Comparison of ENCODE assay signal across 12 mouse cellular contexts in the genomic region with DNA sequence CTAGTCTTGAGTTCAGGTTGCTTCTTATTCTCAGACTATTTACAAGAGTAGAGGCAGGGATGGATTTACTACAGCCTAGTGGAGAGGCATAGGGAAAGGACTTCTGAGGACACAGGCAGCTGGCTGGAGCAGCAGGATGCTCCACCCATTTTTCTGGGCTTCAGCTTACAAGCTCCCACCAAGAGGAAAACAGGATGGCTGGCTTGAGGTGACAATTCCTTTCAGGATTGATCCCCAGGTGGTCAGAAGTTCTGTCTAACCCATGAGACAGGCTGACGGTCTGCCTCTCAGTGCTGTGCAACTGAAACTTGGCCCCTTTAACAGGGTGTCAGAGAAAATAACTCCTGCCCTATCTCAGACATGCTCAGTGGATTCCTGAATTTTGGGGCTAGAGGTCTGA. TPM values are rescaled to one million over a fixed set of nuclear protein-coding genes. Genes with fewer than 3 reads are reported as not detected.
DNase-seq lines count a peak whose midpoint lies in the region; ATAC-seq and TF ChIP-seq lines count a peak whose summit lies in the region.
"Had no signal": no experiment of that assay in that cellular context is flagged by ENCODE, and none has a peak within 500 bp of the region (broad histone marks: within the 10 kb centered on the region; RNA-seq: fewer than 3 reads in every experiment).

No protein-coding gene starts in this region.

- WGBS in kidney, embryonic 15.5 days = 39% methylated on average over 1 of the region's 1 CpGs
- WGBS in heart, postnatal 0 days = 6% methylated on average over 1 of the region's 1 CpGs
- 35% methylated on average over 1 of the region's 1 CpGs for WGBS in midbrain, embryonic 11.5 days
- WGBS in hindbrain, embryonic 10.5 days = 41% methylated on average over 1 of the region's 1 CpGs

- H3K4me2 ChIP-seq in kidney, embryonic 15.5 days = no peak overlapping the region
- no peak overlapping the region for H3K4me2 ChIP-seq in heart, postnatal 0 days (ENCODE audit: low read depth, low read length)
- H3K4me2 ChIP-seq in midbrain, embryonic 11.5 days = no peak overlapping the region

- peak; percentile 23 for DNase-seq in kidney, adult 18-20 months
- DNase-seq in gastrocnemius, postnatal 10 days = peak; percentile 17
- peak; percentile 49 for DNase-seq in heart, postnatal 0 days (ENCODE audit: low spot score)
- DNase-seq in lung, postnatal 36 days = peak; percentile 65
- DNase-seq in frontal cortex, postnatal 10 days (ENCODE audit: low spot score in 2 of 2) = no peak
- DNase-seq in midbrain, embryonic 11.5 days (ENCODE audit: low spot score, missing footprints) = no peak
- no peak for DNase-seq in hindbrain, embryonic 10.5 days (ENCODE audit: low spot score)

- peaks cover 20% of the 10 kb centered on the region for H3K4me1 ChIP-seq in kidney, embryonic 15.5 days
- peaks cover 37% of the 10 kb centered on the region for H3K4me1 ChIP-seq in heart, postnatal 0 days (ENCODE audit: control insufficient read depth, insufficient read depth)
- H3K4me1 ChIP-seq in midbrain, embryonic 11.5 days (ENCODE audit: control insufficient read depth, insufficient read depth, low read length) = peaks cover 7% of the 10 kb centered on the region
- peaks cover 25% of the 10 kb centered on the region for H3K4me1 ChIP-seq in hindbrain, embryonic 10.5 days (replicated peaks)

- no peaks in the 10 kb centered on the region for H3K36me3 ChIP-seq in kidney, embryonic 15.5 days
- H3K36me3 ChIP-seq in heart, postnatal 0 days (replicated peaks; ENCODE audit: control insufficient read depth, insufficient read depth, low read length) = no peaks in the 10 kb centered on the region
- H3K36me3 ChIP-seq in midbrain, embryonic 11.5 days (ENCODE audit: control insufficient read depth, insufficient read depth, low read length) = no peaks in the 10 kb centered on the region
- H3K36me3 ChIP-seq in hindbrain, embryonic 10.5 days = no peaks in the 10 kb centered on the region

- H3K9ac ChIP-seq in kidney, embryonic 15.5 days = no peak overlapping the region
- no peak overlapping the region for H3K9ac ChIP-seq in heart, postnatal 0 days (replicated peaks; ENCODE audit: low read depth, low read length)
- H3K9ac ChIP-seq in midbrain, embryonic 11.5 days (ENCODE audit: low read length) = no peak overlapping the region
- H3K9ac ChIP-seq: liver, embryonic 14.5 days had no signal

- TF ChIP-seq CTCF in heart, postnatal 0 days (IDR thresholded peaks at IDR 0.05; ENCODE audit: low read depth) = no peak

- H3K9me3 ChIP-seq in kidney, embryonic 15.5 days (replicated peaks) = no peaks in the 10 kb centered on the region
- no peaks in the 10 kb centered on the region for H3K9me3 ChIP-seq in heart, postnatal 0 days (replicated peaks; ENCODE audit: control insufficient read depth, low read length)
- H3K9me3 ChIP-seq in midbrain, embryonic 11.5 days (ENCODE audit: control insufficient read depth, low read length) = no peaks in the 10 kb centered on the region
- no peaks in the 10 kb centered on the region for H3K9me3 ChIP-seq in hindbrain, embryonic 10.5 days

- H3K27ac ChIP-seq in kidney, embryonic 15.5 days = no peak overlapping the region
- H3K27ac ChIP-seq in heart, postnatal 0 days (ENCODE audit: low read depth) = peak overlapping the region; percentile 64
- H3K27ac ChIP-seq in midbrain, embryonic 11.5 days (ENCODE audit: low read depth, low read length) = no peak overlapping the region
- H3K27ac ChIP-seq in hindbrain, embryonic 10.5 days = no peak overlapping the region; the same call in 1 of the 2 replicates
- H3K27ac ChIP-seq: liver, embryonic 14.5 days had no signal

- TF ChIP-seq EP300 in heart, postnatal 0 days (IDR thresholded peaks at IDR 0.05; ENCODE audit: low read depth) = no peak

- H3K4me3 ChIP-seq in kidney, embryonic 15.5 days (replicated peaks) = no peak overlapping the region
- no peak overlapping the region for H3K4me3 ChIP-seq in heart, postnatal 0 days (ENCODE audit: low read depth, low read length)
- H3K4me3 ChIP-seq in midbrain, embryonic 11.5 days (ENCODE audit: low read depth, low read length) = no peak overlapping the region
- no peak overlapping the region for H3K4me3 ChIP-seq in hindbrain, embryonic 10.5 days

- no peak for ATAC-seq in kidney, embryonic 15.5 days (replicated peaks; ENCODE audit: low FRiP score)
- ATAC-seq in heart, postnatal 0 days (ENCODE audit: insufficient read depth, low read depth) = no peak
- no peak for ATAC-seq in midbrain, embryonic 11.5 days (ENCODE audit: low FRiP score)
- ATAC-seq: midbrain, embryonic 16.5 days had no signal

- H3K27me3 ChIP-seq in kidney, embryonic 15.5 days = no peaks in the 10 kb centered on the region
- H3K27me3 ChIP-seq in heart, postnatal 0 days (ENCODE audit: control insufficient read depth, insufficient read depth, low read length) = no peaks in the 10 kb centered on the region
- H3K27me3 ChIP-seq in midbrain, embryonic 11.5 days (ENCODE audit: control insufficient read depth, insufficient read depth, low read length) = no peaks in the 10 kb centered on the region
- no peaks in the 10 kb centered on the region for H3K27me3 ChIP-seq in hindbrain, embryonic 10.5 days (ENCODE audit: insufficient read depth, poor library complexity, severe bottlenecking)

RNA-seq across cellular contexts. Expression of a gene that starts 3.7 kb away (rescaled TPM):
- 382 and 410 TPM in 2 replicates for polyA plus RNA-seq in kidney, embryonic 15.5 days (2015; fragmentation: Nextera tagmentation; extraction: Ambion mirVana)
- 100 to 1,000 TPM; 442 to 445 TPM for total RNA-seq in gastrocnemius, postnatal 10 days (2021)
- 499 and 550 TPM in 2 replicates for total RNA-seq in heart, postnatal 0 days (2014; rRNA removed; ENCODE audit: low replicate concordance)
- polyA plus RNA-seq in heart, postnatal 0 days (2015; fragmentation: Nextera tagmentation; extraction: Ambion mirVana) = 883 and 898 TPM in 2 replicates
- 341 and 346 TPM in 2 replicates for polyA plus RNA-seq in midbrain, embryonic 11.5 days (2014; fragmentation: Nextera tagmentation; extraction: Ambion mirVana)
- polyA plus RNA-seq in hindbrain, embryonic 10.5 days (2016; fragmentation: Nextera tagmentation; extraction: Ambion mirVana) = 308 and 381 TPM in 2 replicates

RNA-seq across cellular contexts. Expression of a gene that starts 14.4 kb away (rescaled TPM):
- not detected in 2 replicates for polyA plus RNA-seq in kidney, embryonic 15.5 days (2015; fragmentation: Nextera tagmentation; extraction: Ambion mirVana)
- 1 to 10 TPM; 1.5 to 1.6 TPM for total RNA-seq in gastrocnemius, postnatal 10 days (2021)
- not detected in 2 replicates for total RNA-seq in heart, postnatal 0 days (2014; rRNA removed; ENCODE audit: low replicate concordance)
- polyA plus RNA-seq in heart, postnatal 0 days (2015; fragmentation: Nextera tagmentation; extraction: Ambion mirVana) = 0.98 and 1.5 TPM in 2 replicates
- not detected in 2 replicates for polyA plus RNA-seq in midbrain, embryonic 11.5 days (2014; fragmentation: Nextera tagmentation; extraction: Ambion mirVana)
- polyA plus RNA-seq in hindbrain, embryonic 10.5 days (2016; fragmentation: Nextera tagmentation; extraction: Ambion mirVana) = not detected in 2 replicates
- total RNA-seq: left cerebral cortex, adult 18-20 months had no signal
- polyA plus RNA-seq: C2C12; liver, embryonic 14.5 days; midbrain, embryonic 16.5 days had no signal

RNA-seq across cellular contexts. Expression of a gene that starts 44.3 kb away (rescaled TPM):
- not detected in 2 replicates for polyA plus RNA-seq in kidney, embryonic 15.5 days (2015; fragmentation: Nextera tagmentation; extraction: Ambion mirVana)
- not detected for total RNA-seq in gastrocnemius, postnatal 10 days (2021)
- 6.6 TPM in 1 of 2 replicates, not detected in the other for total RNA-seq in heart, postnatal 0 days (2014; rRNA removed; ENCODE audit: low replicate concordance)
- polyA plus RNA-seq in heart, postnatal 0 days (2015; fragmentation: Nextera tagmentation; extraction: Ambion mirVana) = 14.8 and 16.8 TPM in 2 replicates
- not detected in 2 replicates for polyA plus RNA-seq in midbrain, embryonic 11.5 days (2014; fragmentation: Nextera tagmentation; extraction: Ambion mirVana)
- not detected in 2 replicates for polyA plus RNA-seq in hindbrain, embryonic 10.5 days (2016; fragmentation: Nextera tagmentation; extraction: Ambion mirVana)
- total RNA-seq: left cerebral cortex, adult 18-20 months had no signal
- polyA plus RNA-seq: midbrain, embryonic 16.5 days had no signal

RNA-seq across cellular contexts. Expression of a gene that starts 59.3 kb away (rescaled TPM):
- polyA plus RNA-seq in kidney, embryonic 15.5 days (2015; fragmentation: Nextera tagmentation; extraction: Ambion mirVana) = not detected in 2 replicates
- not detected for total RNA-seq in gastrocnemius, postnatal 10 days (2021)
- total RNA-seq in heart, postnatal 0 days (2014; rRNA removed; ENCODE audit: low replicate concordance) = not detected in 2 replicates
- not detected in 2 replicates for polyA plus RNA-seq in heart, postnatal 0 days (2015; fragmentation: Nextera tagmentation; extraction: Ambion mirVana)
- polyA plus RNA-seq in midbrain, embryonic 11.5 days (2014; fragmentation: Nextera tagmentation; extraction: Ambion mirVana) = not detected in 2 replicates
- polyA plus RNA-seq in hindbrain, embryonic 10.5 days (2016; fragmentation: Nextera tagmentation; extraction: Ambion mirVana) = not detected in 2 replicates
- total RNA-seq: left cerebral cortex, adult 18-20 months had no signal
- polyA plus RNA-seq: C2C12; liver, embryonic 14.5 days; midbrain, embryonic 16.5 days had no signal

Comparison
In these comparisons a context has a peak if more than half of its experiments do, and no peak if none do; other contexts are left out.
1. DNase-seq: peak in kidney, adult 18-20 months (single experiment), gastrocnemius, postnatal 10 days (single experiment), heart, postnatal 0 days (single experiment) and lung, postnatal 36 days (single experiment); none in frontal cortex, postnatal 10 days (0 of 2), midbrain, embryonic 11.5 days (single experiment) and hindbrain, embryonic 10.5 days (single experiment).
2. RNA of a gene that starts 44.3 kb away (polyA plus RNA-seq): 14.8 to 16.8 TPM in heart, postnatal 0 days; not detected in kidney, embryonic 15.5 days, not detected in midbrain, embryonic 11.5 days and not detected in hindbrain, embryonic 10.5 days; every median in the first group is over 10 times any median in the second.